In genomic region chr11:115810377-115810776, GRCm38 (mm10) we compare ENCODE assay signal across 9 mouse cellular contexts. TPM values are rescaled to one million over a fixed set of nuclear protein-coding genes. Genes with fewer than 3 reads are reported as not detected.
DNase-seq lines count a peak whose midpoint lies in the region; ATAC-seq lines count a peak whose summit lies in the region.
"Had no signal": no experiment of that assay in that cellular context is flagged by ENCODE, and none has a peak within 500 bp of the region (broad histone marks: within the 10 kb centered on the region; RNA-seq: fewer than 3 reads in every experiment).

No protein-coding gene starts in this region.

- peaks cover 68% of the 10 kb centered on the region for H3K4me1 ChIP-seq in neural tube, embryonic 12.5 days
- peaks cover 77% of the 10 kb centered on the region for H3K4me1 ChIP-seq in heart, embryonic 13.5 days
- H3K4me1 ChIP-seq in kidney, embryonic 16.5 days (ENCODE audit: insufficient read depth, low read length), result peaks cover 61% of the 10 kb centered on the region

- H3K36me3 ChIP-seq in neural tube, embryonic 12.5 days, result peaks cover 32% of the 10 kb centered on the region
- peaks cover 49% of the 10 kb centered on the region for H3K36me3 ChIP-seq in heart, embryonic 13.5 days
- peaks cover 28% of the 10 kb centered on the region for H3K36me3 ChIP-seq in kidney, embryonic 16.5 days (ENCODE audit: insufficient read depth, low read length)

- no peak for DNase-seq in neural tube, embryonic 10.5 days (ENCODE audit: extremely low spot score, low spot score)
- peak; percentile 63 for DNase-seq in lung, postnatal 14 days
- DNase-seq in spleen, postnatal 10 days (ENCODE audit: low spot score in 2 of 2), result no peak

- no peak for ATAC-seq in neural tube, embryonic 12.5 days (ENCODE audit: low FRiP score, low read depth)
- no peak for ATAC-seq in heart, embryonic 13.5 days (ENCODE audit: extremely low read depth, insufficient number of reproducible peaks, low FRiP score, low TSS enrichment)
- no peak for ATAC-seq in kidney, embryonic 16.5 days (ENCODE audit: low FRiP score, low TSS enrichment)
- no peak for ATAC-seq in megakaryocyte-erythroid progenitor cell, adult 5-6 weeks (replicated peaks; ENCODE audit: low FRiP score, low TSS enrichment, poor library complexity, severe bottlenecking)
- ATAC-seq in cerebellum, adult (ENCODE audit: insufficient number of reproducible peaks, low FRiP score, low TSS enrichment), result no peak

- no peak overlapping the region; the same call in 1 of the 2 replicates for H3K4me3 ChIP-seq in neural tube, embryonic 12.5 days
- H3K4me3 ChIP-seq in heart, embryonic 13.5 days, result peak overlapping the region; percentile 93
- H3K4me3 ChIP-seq in kidney, embryonic 16.5 days (ENCODE audit: low read length), result peak overlapping the region; percentile 96

- no peaks in the 10 kb centered on the region for H3K9me3 ChIP-seq in neural tube, embryonic 12.5 days
- H3K9me3 ChIP-seq in heart, embryonic 13.5 days, result no peaks in the 10 kb centered on the region
- H3K9me3 ChIP-seq in kidney, embryonic 16.5 days (ENCODE audit: low read length), result no peaks in the 10 kb centered on the region

- H3K27ac ChIP-seq in neural tube, embryonic 12.5 days, result no peak overlapping the region
- peak overlapping the region; percentile 96 for H3K27ac ChIP-seq in heart, embryonic 13.5 days (replicated peaks)
- H3K27ac ChIP-seq in kidney, embryonic 16.5 days (ENCODE audit: low read length), result peak overlapping the region; percentile 75

- WGBS in neural tube, embryonic 12.5 days, result 82% methylated on average over 14 of the region's 14 CpGs
- WGBS in heart, embryonic 13.5 days, result 27% methylated on average over 14 of the region's 14 CpGs
- WGBS in kidney, embryonic 16.5 days, result 20% methylated on average over 14 of the region's 14 CpGs

- H3K27me3 ChIP-seq in neural tube, embryonic 12.5 days (replicated peaks), result no peaks in the 10 kb centered on the region
- H3K27me3 ChIP-seq in heart, embryonic 13.5 days (replicated peaks), result no peaks in the 10 kb centered on the region
- no peaks in the 10 kb centered on the region for H3K27me3 ChIP-seq in kidney, embryonic 16.5 days (ENCODE audit: insufficient read depth, low read length)
- H3K27me3 ChIP-seq: CH12.LX had no signal

- peak overlapping the region; percentile 94 for H3K4me2 ChIP-seq in neural tube, embryonic 12.5 days (replicated peaks)
- peak overlapping the region; percentile 92 for H3K4me2 ChIP-seq in heart, embryonic 13.5 days
- H3K4me2 ChIP-seq in kidney, embryonic 16.5 days (replicated peaks; ENCODE audit: low read depth, low read length), result peak overlapping the region; percentile 75

- no peak overlapping the region for H3K9ac ChIP-seq in neural tube, embryonic 12.5 days
- peak overlapping the region; percentile 97 for H3K9ac ChIP-seq in heart, embryonic 13.5 days
- H3K9ac ChIP-seq in kidney, embryonic 16.5 days (replicated peaks; ENCODE audit: low read length), result peak overlapping the region; percentile 91

RNA-seq across cellular contexts. Expression of gene Caskin2, which starts 3.1 kb away (rescaled TPM):
- polyA plus RNA-seq in neural tube, embryonic 12.5 days (2016; fragmentation: Nextera tagmentation; extraction: Ambion mirVana), result 14.4 and 16.7 TPM in 2 replicates
- 20.0 and 20.1 TPM in 2 replicates for polyA plus RNA-seq in heart, embryonic 13.5 days (2015; fragmentation: Nextera tagmentation; extraction: Ambion mirVana)
- 21.5 and 23.6 TPM in 2 replicates for polyA plus RNA-seq in kidney, embryonic 16.5 days (2015; fragmentation: Nextera tagmentation; extraction: Ambion mirVana)
- total RNA-seq in megakaryocyte-erythroid progenitor cell, adult 5-6 weeks (2014; fragmentation: Nextera tagmentation), result 9.5 and 9.8 TPM in 2 replicates
- total RNA-seq in megakaryocyte-erythroid progenitor cell, adult 5-6 weeks (2017), result 1.4 and 3.7 TPM in 2 replicates

RNA-seq across cellular contexts. Expression of gene Tsen54, which starts 4.1 kb away (rescaled TPM):
- polyA plus RNA-seq in neural tube, embryonic 12.5 days (2016; fragmentation: Nextera tagmentation; extraction: Ambion mirVana), result 26.4 and 30.7 TPM in 2 replicates
- 24.4 and 27.5 TPM in 2 replicates for polyA plus RNA-seq in heart, embryonic 13.5 days (2015; fragmentation: Nextera tagmentation; extraction: Ambion mirVana)
- polyA plus RNA-seq in kidney, embryonic 16.5 days (2015; fragmentation: Nextera tagmentation; extraction: Ambion mirVana), result 48.1 and 50.2 TPM in 2 replicates
- total RNA-seq in megakaryocyte-erythroid progenitor cell, adult 5-6 weeks (2014; fragmentation: Nextera tagmentation), result 20.4 and 32.6 TPM in 2 replicates
- 16.8 and 17.1 TPM in 2 replicates for total RNA-seq in megakaryocyte-erythroid progenitor cell, adult 5-6 weeks (2017)

RNA-seq across cellular contexts. Expression of gene Llgl2, which starts 13.5 kb away (rescaled TPM):
- polyA plus RNA-seq in neural tube, embryonic 12.5 days (2016; fragmentation: Nextera tagmentation; extraction: Ambion mirVana), result 3.9 and 5.7 TPM in 2 replicates
- polyA plus RNA-seq in heart, embryonic 13.5 days (2015; fragmentation: Nextera tagmentation; extraction: Ambion mirVana), result 18.9 and 19.0 TPM in 2 replicates
- polyA plus RNA-seq in kidney, embryonic 16.5 days (2015; fragmentation: Nextera tagmentation; extraction: Ambion mirVana), result 58.3 and 64.5 TPM in 2 replicates
- 8.9 and 12.7 TPM in 2 replicates for total RNA-seq in megakaryocyte-erythroid progenitor cell, adult 5-6 weeks (2014; fragmentation: Nextera tagmentation)
- 4.0 and 8.0 TPM in 2 replicates for total RNA-seq in megakaryocyte-erythroid progenitor cell, adult 5-6 weeks (2017)

RNA-seq across cellular contexts. Expression of gene Tmem94, which starts 45.1 kb away (rescaled TPM):
- 32.6 and 34.7 TPM in 2 replicates for polyA plus RNA-seq in neural tube, embryonic 12.5 days (2016; fragmentation: Nextera tagmentation; extraction: Ambion mirVana)
- 34.3 and 39.4 TPM in 2 replicates for polyA plus RNA-seq in heart, embryonic 13.5 days (2015; fragmentation: Nextera tagmentation; extraction: Ambion mirVana)
- 33.4 and 34.5 TPM in 2 replicates for polyA plus RNA-seq in kidney, embryonic 16.5 days (2015; fragmentation: Nextera tagmentation; extraction: Ambion mirVana)
- 29.0 and 44.6 TPM in 2 replicates for total RNA-seq in megakaryocyte-erythroid progenitor cell, adult 5-6 weeks (2014; fragmentation: Nextera tagmentation)
- total RNA-seq in megakaryocyte-erythroid progenitor cell, adult 5-6 weeks (2017), result 15.1 and 31.5 TPM in 2 replicates

RNA-seq across cellular contexts. Expression of gene Myo15b, which starts 47.8 kb away (rescaled TPM):
- 0.11 and 0.19 TPM in 2 replicates for polyA plus RNA-seq in neural tube, embryonic 12.5 days (2016; fragmentation: Nextera tagmentation; extraction: Ambion mirVana)
- 0.17 and 0.27 TPM in 2 replicates for polyA plus RNA-seq in heart, embryonic 13.5 days (2015; fragmentation: Nextera tagmentation; extraction: Ambion mirVana)
- 12.6 and 14.2 TPM in 2 replicates for polyA plus RNA-seq in kidney, embryonic 16.5 days (2015; fragmentation: Nextera tagmentation; extraction: Ambion mirVana)
- total RNA-seq in megakaryocyte-erythroid progenitor cell, adult 5-6 weeks (2014; fragmentation: Nextera tagmentation), result 0.11 TPM in 1 of 2 replicates, not detected in the other
- total RNA-seq in megakaryocyte-erythroid progenitor cell, adult 5-6 weeks (2017), result 0.69 TPM in 1 of 2 replicates, not detected in the other
